Mouse (Mus musculus) spleen, adult 2 months (tissue): Measurements from ENCODE around the gene Zfp239.

Source experiments
- CTCF ChIP-seq: fragments of 200-500 bp; IDR thresholded peaks from 2 replicates; pipeline ENCODE4 v1.5.1; 2011; ENCODE audit warnings: mild to moderate bottlenecking, inconsistent platforms; ENCODE audit not compliant: insufficient read depth, insufficient read length, insufficient replicate concordance; ENCODE audit errors: extremely low read depth
- POLR2A ChIP-seq: fragments of 200-500 bp; IDR thresholded peaks from 2 replicates; pipeline ENCODE4 v1.6.1; 2011; ENCODE audit warnings: low read depth, low read length, inconsistent platforms

DNA sequence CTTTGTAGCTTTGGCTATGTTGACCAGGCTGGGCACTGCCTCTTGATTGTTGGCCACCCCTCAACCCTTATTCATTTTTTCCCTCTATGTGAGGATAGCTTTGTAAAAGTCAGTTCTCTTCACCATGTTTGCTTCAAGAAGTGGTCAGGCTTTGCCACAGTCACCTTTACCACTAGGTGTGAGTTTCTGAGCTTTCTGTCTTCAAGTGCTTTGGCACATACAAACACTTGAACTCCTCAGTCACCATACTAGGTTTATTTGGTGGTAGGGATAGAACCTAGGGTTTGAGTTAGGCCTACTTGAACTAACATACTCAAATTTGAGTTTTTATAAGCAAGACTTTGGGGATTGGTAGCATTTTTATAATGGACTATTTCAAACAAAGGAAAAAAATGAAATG lies 52.6 kb downstream of the Zfp239 start:
- TF ChIP-seq CTCF, result no peak
- TF ChIP-seq POLR2A, result no peak
